8 mouse cellular contexts compared by ENCODE assay signal in genomic region chr9:113990547-113991248, GRCm38 (mm10). TPM values are rescaled to one million over a fixed set of nuclear protein-coding genes. Genes with fewer than 3 reads are reported as not detected.
DNase-seq lines count a peak whose midpoint lies in the region; ATAC-seq lines count a peak whose summit lies in the region.

No protein-coding gene starts in this region.

- intact Hi-C loops in gastrocnemius, postnatal 14 days (cut with DNase I; ENCODE audit: low total_unique reads) = loop anchor here (5.0 kb wide), 1 partner anchor 127 kb away; no protein-coding TSS in a partner anchor
- intact Hi-C loops in left cerebral cortex, postnatal 14 days (cut with DNase I) = loop anchor here (5.0 to 10.0 kb wide), 2 partner anchors 122 to 394 kb away; no protein-coding TSS in a partner anchor

- peak; percentile 78 to 94 for DNase-seq in adrenal gland, adult (ENCODE audit: inconsistent age in 2 of 2, low spot score in 1 of 2)
- DNase-seq in embryo, embryonic 10.5 days (ENCODE audit: low spot score) = peak; percentile 91
- peak; percentile 82 for DNase-seq in gastrocnemius, postnatal 14 days
- peak; percentile 80 to 87 for DNase-seq in left cerebral cortex, postnatal 14 days (ENCODE audit: low spot score in 2 of 2)
- peak; percentile 88 for DNase-seq in mesoderm, embryonic 11.5 days (ENCODE audit: low read depth, low spot score)
- DNase-seq in right cerebral cortex, postnatal 36 days (ENCODE audit: low spot score in 2 of 2) = peak; percentile 53 to 56
- peak; percentile 55 to 85 for DNase-seq in urinary bladder, postnatal 4 days (ENCODE audit: low spot score in 2 of 2)

- ATAC-seq in inflammation-experienced regulatory T-cells, adult 6 months = peak; percentile 60

RNA-seq across cellular contexts. Expression of gene Fbxl2, which starts 55.3 kb away (rescaled TPM):
- 1 to 10 TPM; 1.2 TPM for total RNA-seq in gastrocnemius, postnatal 14 days (2021)
- polyA plus RNA-seq in inflammation-experienced regulatory T-cells, adult 6 months (2017; shearing (Covaris generic)) = 1 to 10 TPM in 2 of 3 experiments, under 1 TPM in 1; 0.58 to 6.3 (median 1.2) TPM
- total RNA-seq in left cerebral cortex, postnatal 14 days (2021) = 10 to 100 TPM; 50.7 to 56.1 TPM

RNA-seq across cellular contexts. Expression of gene Ubp1, which starts 60.0 kb away (rescaled TPM):
- total RNA-seq in gastrocnemius, postnatal 14 days (2021) = 10 to 100 TPM; 16.0 to 16.2 TPM
- 10 to 100 TPM; 25.4 to 48.0 (median 40.3) TPM for polyA plus RNA-seq in inflammation-experienced regulatory T-cells, adult 6 months (2017; shearing (Covaris generic))
- total RNA-seq in left cerebral cortex, postnatal 14 days (2021) = 10 to 100 TPM; 60.2 to 64.7 TPM

Comparison
In these comparisons a context has a peak if more than half of its experiments do, and no peak if none do; other contexts are left out.
1. Peak in every context shown above with its lines: DNase-seq and ATAC-seq.
2. RNA of gene Fbxl2, which starts 55.3 kb away (total RNA-seq): 50.7 to 56.1 TPM in left cerebral cortex, postnatal 14 days; 1.2 TPM in gastrocnemius, postnatal 14 days; every median in the first group is over 10 times any median in the second.